Mouse (Mus musculus): ENCODE data around the gene Zrsr1. TPM values are rescaled to one million over a fixed set of nuclear protein-coding genes. Genes with fewer than 3 reads are reported as not detected.

Zrsr1 gene
- total and polyA plus RNA-seq, 3 experiments, result 4.6 to 22.0 (median 15.1) TPM

DNA sequence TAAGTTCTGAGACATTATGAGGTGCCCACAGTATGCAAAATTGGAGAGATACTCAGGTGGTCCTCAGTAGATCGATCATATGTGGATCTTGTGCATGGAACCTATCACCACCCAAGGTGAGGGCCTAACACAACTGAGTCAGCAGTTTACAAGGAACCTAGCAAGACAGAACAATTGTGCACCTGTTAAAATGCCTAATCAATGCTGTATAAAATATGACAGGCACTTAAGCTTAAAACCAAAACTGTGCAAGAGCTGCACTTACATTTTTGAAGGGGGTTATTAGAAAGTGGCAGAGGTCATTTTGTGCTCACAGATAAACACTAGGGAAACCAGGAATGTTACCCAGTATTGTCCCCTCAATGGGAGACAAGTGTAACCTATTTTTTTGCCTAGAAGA, 33.5 kb downstream of the Zrsr1 start:
- Histone ChIP-seq H3K27ac (no peak overlapping the region), H3K79me2 (replicated peaks; ENCODE audit: control insufficient read depth, insufficient read depth, low read length) (no peaks in the 10 kb centered on the region), H3K36me3 (ENCODE audit: control insufficient read depth, insufficient read depth, low read length) (peaks cover under 1% of the 10 kb centered on the region; the same call in 1 of the 2 replicates), H3K9ac (ENCODE audit: low read depth, low read length) (no peak overlapping the region), H3K27me3 (ENCODE audit: control insufficient read depth, insufficient read depth, low read length) (no peaks in the 10 kb centered on the region), H3K4me1 (ENCODE audit: control insufficient read depth, insufficient read depth, low read length) (peaks cover 2% of the 10 kb centered on the region), H3K4me3 (no peak overlapping the region)
- intact Hi-C loops (cut with DNase I), result loop anchor here (5.0 kb wide), 4 partner anchors 62 to 267 kb away; partner anchors contain the start of gene Xpo1
- no peak for DNase-seq
- WGBS, result 90% methylated on average over 1 of the region's 1 CpGs
- no peak for TF ChIP-seq CTCF (IDR thresholded peaks at IDR 0.05)
- no peak for TF ChIP-seq POLR2A (IDR thresholded peaks at IDR 0.05; ENCODE audit: insufficient read depth, low read depth, low read length)
- TF ChIP-seq EP300 (IDR thresholded peaks at IDR 0.05; ENCODE audit: insufficient read depth, low read depth, low read length), result no peak

DNA sequence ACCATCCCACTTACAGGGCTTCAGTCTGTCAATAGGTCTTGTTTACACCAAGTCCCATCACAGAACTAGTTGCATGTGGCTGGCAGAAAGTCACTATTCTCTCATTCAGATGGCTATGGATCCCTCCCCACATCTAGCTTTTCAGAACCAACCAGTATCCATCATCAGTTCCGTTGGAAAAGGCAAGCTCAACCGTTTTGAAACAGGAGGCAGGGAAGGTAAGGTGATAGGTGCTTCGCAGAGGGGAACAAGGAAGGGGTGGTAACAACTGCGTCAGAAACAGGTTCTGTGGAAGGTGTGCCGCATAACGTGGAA, 35.3 kb downstream of the Zrsr1 start:
- no peak for TF ChIP-seq POLR2A (IDR thresholded peaks at IDR 0.05; ENCODE audit: insufficient read depth, low read depth, low read length)
- no peak for TF ChIP-seq EP300 (IDR thresholded peaks at IDR 0.05; ENCODE audit: insufficient read depth, low read depth, low read length)
- TF ChIP-seq CTCF (IDR thresholded peaks at IDR 0.05), result no peak
- Histone ChIP-seq H3K36me3 (ENCODE audit: control insufficient read depth, insufficient read depth, low read length) (no peaks in the 10 kb centered on the region; the same call in 1 of the 2 replicates), H3K4me3 (peak overlapping the region; percentile 85), H3K79me2 (replicated peaks; ENCODE audit: control insufficient read depth, insufficient read depth, low read length) (no peaks in the 10 kb centered on the region), H3K27ac (peak overlapping the region; percentile 92), H3K9ac (ENCODE audit: low read depth, low read length) (peak overlapping the region; percentile 43), H3K27me3 (ENCODE audit: control insufficient read depth, insufficient read depth, low read length) (no peaks in the 10 kb centered on the region), H3K4me1 (ENCODE audit: control insufficient read depth, insufficient read depth, low read length) (peaks cover 2% of the 10 kb centered on the region)
- WGBS, result 5% methylated on average over 6 of the region's 6 CpGs
- no peak for DNase-seq
- intact Hi-C loops (cut with DNase I), result loop anchor here (2.0 to 5.0 kb wide), 5 partner anchors 16 to 265 kb away; partner anchors contain the start of genes Cct4 and Xpo1

DNA sequence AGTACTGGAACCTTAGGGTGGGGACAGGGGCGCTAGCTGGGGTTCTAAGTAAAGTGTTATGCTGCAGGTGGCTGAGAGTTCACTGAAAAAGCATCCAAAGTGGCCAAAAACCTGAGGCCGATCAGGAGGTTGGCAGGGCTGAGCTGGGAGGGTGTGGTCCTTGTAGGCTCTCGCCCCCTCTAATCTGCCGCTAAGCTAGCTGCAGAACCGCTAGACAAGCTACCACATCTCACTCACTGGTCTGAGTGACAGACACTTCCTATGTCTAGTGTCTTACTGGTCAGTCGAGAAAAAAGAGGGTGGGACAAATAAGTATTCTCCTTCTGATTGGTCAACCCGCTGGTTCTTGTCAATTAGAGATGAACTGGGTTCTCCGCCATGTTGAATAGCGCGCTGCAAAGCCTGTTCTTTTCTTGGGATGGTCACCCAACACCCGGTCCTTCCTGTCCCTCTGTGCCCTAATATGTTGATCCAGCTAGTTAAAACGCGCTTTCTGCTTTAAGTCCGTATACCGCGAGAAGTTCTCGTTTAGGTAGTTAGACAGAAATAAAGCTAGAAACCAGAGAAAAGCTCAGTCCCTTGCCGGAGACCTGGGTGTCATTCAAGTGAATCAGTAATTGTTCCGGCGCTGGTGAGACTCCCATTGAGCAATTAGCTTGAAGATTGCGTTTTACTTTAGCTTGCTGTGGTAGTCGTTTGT, 35.8 kb downstream of the Zrsr1 start, which contains the start of gene Fam161a:
Gene Fam161a, plus strand, starts transcription at position 51 of the 700 bp plus-strand sequence.
- Histone ChIP-seq H3K4me1 (ENCODE audit: control insufficient read depth, insufficient read depth, low read length) (peaks cover 2% of the 10 kb centered on the region), H3K36me3 (ENCODE audit: control insufficient read depth, insufficient read depth, low read length) (no peaks in the 10 kb centered on the region; the same call in 1 of the 2 replicates), H3K79me2 (replicated peaks; ENCODE audit: control insufficient read depth, insufficient read depth, low read length) (no peaks in the 10 kb centered on the region), H3K27ac (peak within 1 kb of the TSS; percentile 92), H3K4me3 (peak within 1 kb of the TSS; percentile 85), H3K27me3 (ENCODE audit: control insufficient read depth, insufficient read depth, low read length) (no peaks in the 10 kb centered on the region), H3K9ac (ENCODE audit: low read depth, low read length) (peak within 1 kb of the TSS; percentile 78)
- intact Hi-C loops (cut with DNase I), result loop anchor here (2.0 to 5.0 kb wide), 5 partner anchors 17 to 265 kb away; partner anchors contain the start of genes Cct4 and Xpo1
- peak; percentile 74 to 81 for DNase-seq
- WGBS, result under 1% methylated on average over 22 of the region's 22 CpGs
- TF ChIP-seq CTCF (IDR thresholded peaks at IDR 0.05), result no peak
- no peak for TF ChIP-seq EP300 (IDR thresholded peaks at IDR 0.05; ENCODE audit: insufficient read depth, low read depth, low read length)
- peak; percentile 75 for TF ChIP-seq POLR2A (IDR thresholded peaks at IDR 0.05; ENCODE audit: insufficient read depth, low read depth, low read length)

DNA sequence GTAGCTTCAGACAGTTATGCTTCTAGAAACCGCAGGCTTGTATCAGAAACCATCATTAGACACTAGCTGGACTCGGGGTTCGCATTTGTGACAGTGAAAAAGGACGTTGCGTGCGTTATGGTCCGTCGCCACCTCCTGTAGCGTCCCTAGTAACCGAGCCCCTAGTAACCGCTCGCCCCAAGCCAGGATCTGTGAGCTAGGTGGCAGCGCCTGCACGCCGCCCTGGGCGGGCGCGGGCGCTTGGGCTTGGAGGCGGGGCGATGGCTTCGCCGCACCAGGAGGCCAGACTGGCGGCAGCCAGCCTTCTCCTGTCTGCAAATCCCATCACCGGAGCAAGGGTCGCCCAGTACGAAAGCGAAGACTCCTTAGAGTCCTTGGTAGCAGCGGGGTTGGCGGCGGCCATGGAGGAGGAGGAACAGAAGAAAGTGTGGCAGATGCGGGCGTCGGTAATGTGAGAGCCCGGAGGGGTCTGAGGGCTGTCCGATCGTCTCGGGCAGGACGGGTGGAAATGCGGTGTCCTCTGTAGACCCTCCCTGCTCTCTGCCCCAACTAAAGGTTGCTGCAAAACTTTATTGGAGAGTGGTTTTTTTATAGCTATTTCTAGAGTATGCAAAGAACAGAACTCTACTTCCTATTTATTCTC, 36.5 kb downstream of the Zrsr1 start:
- no peaks in the 10 kb centered on the region for H3K79me2 ChIP-seq (replicated peaks; ENCODE audit: control insufficient read depth, insufficient read depth, low read length)
- no peaks in the 10 kb centered on the region; the same call in 1 of the 2 replicates for H3K36me3 ChIP-seq (ENCODE audit: control insufficient read depth, insufficient read depth, low read length)
- peak overlapping the region; percentile 92 for H3K27ac ChIP-seq
- H3K27me3 ChIP-seq (ENCODE audit: control insufficient read depth, insufficient read depth, low read length), result no peaks in the 10 kb centered on the region
- H3K4me3 ChIP-seq, result peak overlapping the region; percentile 85
- intact Hi-C loops (cut with DNase I), result loop anchor here (5.0 kb wide), 4 partner anchors 59 to 264 kb away; partner anchors contain the start of gene Xpo1
- peak overlapping the region; percentile 78 for H3K9ac ChIP-seq (ENCODE audit: low read depth, low read length)
- TF ChIP-seq EP300 (IDR thresholded peaks at IDR 0.05; ENCODE audit: insufficient read depth, low read depth, low read length) (no peak), CTCF (IDR thresholded peaks at IDR 0.05) (peak; percentile 45), POLR2A (IDR thresholded peaks at IDR 0.05; ENCODE audit: insufficient read depth, low read depth, low read length) (peak; percentile 71)
- WGBS, result under 1% methylated on average over 40 of the region's 40 CpGs
- DNase-seq, result peak; percentile 87 to 89
- peaks cover 2% of the 10 kb centered on the region for H3K4me1 ChIP-seq (ENCODE audit: control insufficient read depth, insufficient read depth, low read length)

DNA sequence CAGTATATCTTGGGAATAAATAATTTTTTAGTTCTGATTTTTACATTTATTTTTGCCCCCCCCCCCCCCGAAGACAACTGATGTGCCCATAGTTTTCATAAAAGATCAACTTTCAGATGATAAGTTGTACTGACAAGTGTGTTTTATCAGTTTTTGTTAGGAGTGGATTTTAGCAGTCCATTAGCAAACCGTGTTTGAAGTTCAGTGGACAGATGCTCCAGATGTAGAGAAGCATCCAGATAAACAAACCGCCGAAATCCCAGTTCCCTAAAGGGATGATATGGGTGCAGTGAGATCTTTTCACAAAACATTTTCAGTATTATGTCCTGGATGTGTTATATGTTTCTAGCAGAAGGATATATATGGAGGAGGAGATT, 37.0 kb downstream of the Zrsr1 start:
- Histone ChIP-seq H3K27me3 (ENCODE audit: control insufficient read depth, insufficient read depth, low read length) (no peaks in the 10 kb centered on the region), H3K4me3 (peak overlapping the region; percentile 85), H3K9ac (ENCODE audit: low read depth, low read length) (no peak overlapping the region), H3K27ac (peak overlapping the region; percentile 92), H3K4me1 (ENCODE audit: control insufficient read depth, insufficient read depth, low read length) (peaks cover 2% of the 10 kb centered on the region), H3K36me3 (ENCODE audit: control insufficient read depth, insufficient read depth, low read length) (no peaks in the 10 kb centered on the region), H3K79me2 (replicated peaks; ENCODE audit: control insufficient read depth, insufficient read depth, low read length) (no peaks in the 10 kb centered on the region)
- no peak for TF ChIP-seq CTCF (IDR thresholded peaks at IDR 0.05)
- TF ChIP-seq POLR2A (IDR thresholded peaks at IDR 0.05; ENCODE audit: insufficient read depth, low read depth, low read length), result no peak
- no peak for TF ChIP-seq EP300 (IDR thresholded peaks at IDR 0.05; ENCODE audit: insufficient read depth, low read depth, low read length)
- no peak for DNase-seq
- intact Hi-C loops (cut with DNase I), result loop anchor here (5.0 kb wide), 4 partner anchors 58 to 263 kb away; partner anchors contain the start of gene Xpo1
- WGBS, result 24% methylated on average over 4 of the region's 4 CpGs
